In the genomic region with DNA sequence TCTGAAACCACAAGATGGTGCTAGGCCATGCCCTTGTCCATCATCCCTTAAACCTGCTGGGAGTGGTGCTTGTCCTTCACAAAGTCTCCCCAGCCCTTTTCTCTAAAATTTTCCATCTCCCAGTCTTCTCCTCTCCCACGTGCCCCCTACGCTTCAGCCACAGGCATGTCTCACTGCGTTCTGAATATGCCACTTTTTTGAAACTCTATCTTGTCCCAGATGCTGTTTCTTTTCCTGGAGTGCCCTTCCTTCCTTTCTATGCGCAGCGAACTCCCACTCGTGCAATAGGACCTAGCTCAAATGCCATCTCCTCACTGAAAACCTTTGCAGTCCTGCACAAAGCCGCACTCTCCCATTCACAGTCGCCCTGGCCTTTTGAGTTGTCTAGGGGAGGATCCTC, we compare ENCODE assay signal across 24 mouse cellular contexts.
DNase-seq lines count a peak whose midpoint lies in the region; ATAC-seq lines count a peak whose summit lies in the region.
"Had no signal": no experiment of that assay in that cellular context is flagged by ENCODE, and none has a peak within 500 bp of the region (broad histone marks: within the 10 kb centered on the region; RNA-seq: fewer than 3 reads in every experiment).

No protein-coding gene starts in this region.

- no peaks in the 10 kb centered on the region for H3K4me1 ChIP-seq in kidney, embryonic 15.5 days
- H3K4me1 ChIP-seq: embryonic facial prominence, embryonic 10.5 days; hindbrain, embryonic 10.5 days; limb, embryonic 13.5 days; neural tube, embryonic 15.5 days had no signal

- no peaks in the 10 kb centered on the region for H3K36me3 ChIP-seq in kidney, embryonic 15.5 days
- H3K36me3 ChIP-seq: embryonic facial prominence, embryonic 10.5 days; forebrain, embryonic 15.5 days; heart, embryonic 12.5 days; hindbrain, embryonic 10.5 days; limb, embryonic 13.5 days; midbrain, embryonic 12.5 days; neural tube, embryonic 15.5 days had no signal

- H3K9ac ChIP-seq in kidney, embryonic 15.5 days = no peak overlapping the region
- H3K9ac ChIP-seq: forebrain, embryonic 15.5 days; heart, embryonic 12.5 days; limb, embryonic 13.5 days; liver, embryonic 14.5 days; lung, embryonic 14.5 days; midbrain, embryonic 12.5 days; neural tube, embryonic 15.5 days had no signal

- ATAC-seq in kidney, embryonic 15.5 days (replicated peaks; ENCODE audit: low FRiP score) = no peak
- ATAC-seq: activated CD4-positive, CD25-positive, alpha-beta regulatory T cell, adult 4 months; forebrain, embryonic 15.5 days; intestine, postnatal 0 days had no signal

- H3K4me3 ChIP-seq in kidney, embryonic 15.5 days (replicated peaks) = no peak overlapping the region
- H3K4me3 ChIP-seq: embryonic facial prominence, embryonic 10.5 days; forebrain, embryonic 15.5 days; gastrocnemius, adult 2 months; heart, embryonic 12.5 days; hindbrain, embryonic 10.5 days; limb, embryonic 13.5 days; midbrain, embryonic 12.5 days; neural tube, embryonic 15.5 days had no signal

- DNase-seq in layer of hippocampus, adult 9-11 months = peak; percentile 30
- no peak for DNase-seq in layer of hippocampus, postnatal 36 days
- peak; percentile 61 to 73 for DNase-seq in left cerebral cortex, adult 18-20 months (ENCODE audit: low spot score in 2 of 2)
- peak; percentile 27 to 95 for DNase-seq in left cerebral cortex, postnatal 25 days (ENCODE audit: low spot score in 2 of 2)
- peak; percentile 52 to 82 for DNase-seq in right cerebral cortex, postnatal 36 days (ENCODE audit: low spot score in 2 of 2)
- no peak for DNase-seq in gastrocnemius, adult 8-10 months (ENCODE audit: low spot score in 2 of 2)
- DNase-seq in layer of hippocampus, adult 9-10 months (ENCODE audit: low spot score) = no peak
- DNase-seq: adrenal gland, postnatal 25 days; cerebellum, adult 9-11 months; gastrocnemius, adult 2 months; heart, postnatal 10 days; kidney, postnatal 4 days; lung, embryonic 14.5 days had no signal

- WGBS in kidney, embryonic 15.5 days = 82% methylated on average over 8 of the region's 8 CpGs

- intact Hi-C loops in left cerebral cortex, postnatal 25 days (cut with DNase I) = loop anchor here (2.0 to 10.0 kb wide), 3 partner anchors 414 to 1216 kb away; no protein-coding TSS in a partner anchor

- H3K27ac ChIP-seq in kidney, embryonic 15.5 days = no peak overlapping the region
- H3K27ac ChIP-seq: embryonic facial prominence, embryonic 10.5 days; forebrain, embryonic 15.5 days; gastrocnemius, adult 2 months; hindbrain, embryonic 10.5 days; limb, embryonic 13.5 days; liver, embryonic 14.5 days; midbrain, embryonic 12.5 days; neural tube, embryonic 15.5 days had no signal

- H3K27me3 ChIP-seq in kidney, embryonic 15.5 days = no peaks in the 10 kb centered on the region
- H3K27me3 ChIP-seq: forebrain, embryonic 15.5 days; heart, embryonic 12.5 days; limb, embryonic 13.5 days; midbrain, embryonic 12.5 days; neural tube, embryonic 15.5 days had no signal

- H3K4me2 ChIP-seq in kidney, embryonic 15.5 days = no peak overlapping the region
- H3K4me2 ChIP-seq: forebrain, embryonic 15.5 days; heart, embryonic 12.5 days; limb, embryonic 13.5 days; lung, embryonic 14.5 days; midbrain, embryonic 12.5 days; neural tube, embryonic 15.5 days had no signal

- 0 out of 2 replicates have a peak, but pooled peaks cover 4% of the 10 kb centered on the region for H3K9me3 ChIP-seq in kidney, embryonic 15.5 days (replicated peaks)
- H3K9me3 ChIP-seq: embryonic facial prominence, embryonic 10.5 days; forebrain, embryonic 15.5 days; heart, embryonic 12.5 days; hindbrain, embryonic 10.5 days; midbrain, embryonic 12.5 days had no signal

Comparison
In these comparisons a context has a peak if more than half of its experiments do, and no peak if none do; other contexts are left out.
1. DNase-seq: peak in layer of hippocampus, adult 9-11 months (single experiment), left cerebral cortex, adult 18-20 months (2 of 2), left cerebral cortex, postnatal 25 days (2 of 2) and right cerebral cortex, postnatal 36 days (2 of 2); none in layer of hippocampus, postnatal 36 days (0 of 2), gastrocnemius, adult 8-10 months (0 of 2) and layer of hippocampus, adult 9-10 months (single experiment).